Mouse (Mus musculus) forebrain, postnatal 0 days (tissue): Measurements from ENCODE around the gene F830045P16Rik. TPM values are rescaled to one million over a fixed set of nuclear protein-coding genes. Genes with fewer than 3 reads are reported as not detected.

ENCODE experiments used
- ATAC-seq: fragments of 200-750 bp; cut with Nextera tagmentation; 2 replicates; pipeline ENCODE4 v1.8.0; 2017; ENCODE audit warnings: mild to moderate bottlenecking, moderate library complexity
- DNase-seq: peaks from one replicate; pipeline ENCODE4 v3.0.0-alpha.2; 2015
- H3K27ac ChIP-seq: fragments of 300-500 bp; sonication (generic); 2 replicates; pipeline ENCODE4 v1.5.1; 2014; ENCODE audit warnings: low read depth, mild to moderate bottlenecking, antibody characterized with exemption, low read length, moderate library complexity, mixed read lengths
- H3K27me3 ChIP-seq: fragments of 300-500 bp; sonication (generic); 2 replicates; pipeline ENCODE4 v1.6.1; 2014; ENCODE audit warnings: mild to moderate bottlenecking, low read length, mixed read lengths; ENCODE audit not compliant: insufficient read depth
- H3K36me3 ChIP-seq: fragments of 300-500 bp; sonication (generic); 2 replicates; pipeline ENCODE4 v1.6.1; 2014; ENCODE audit warnings: mild to moderate bottlenecking, moderate library complexity; ENCODE audit not compliant: insufficient read depth
- H3K4me1 ChIP-seq: fragments of 300-500 bp; sonication (generic); 2 replicates; pipeline ENCODE4 v1.6.1; 2014; ENCODE audit warnings: antibody characterized with exemption; ENCODE audit not compliant: insufficient read depth
- H3K4me2 ChIP-seq: fragments of 300-500 bp; sonication (generic); 2 replicates; pipeline ENCODE4 v1.6.1; 2014; ENCODE audit warnings: low read depth, mild to moderate bottlenecking, moderate library complexity
- H3K4me3 ChIP-seq: fragments of 300-500 bp; sonication (generic); 2 replicates; pipeline ENCODE4 v1.5.1; 2014; ENCODE audit warnings: low read depth, low read length, mixed read lengths
- H3K9ac ChIP-seq: fragments of 300-500 bp; sonication (generic); 2 replicates; pipeline ENCODE4 v1.6.1; 2014; ENCODE audit warnings: mild to moderate bottlenecking
- H3K9me3 ChIP-seq: fragments of 300-500 bp; sonication (generic); 2 replicates; pipeline ENCODE4 v1.6.1; 2016; ENCODE audit warnings: low read length
- CTCF ChIP-seq: sonication (generic); IDR thresholded peaks from 2 replicates; pipeline ENCODE4 v1.5.1; 2016; ENCODE audit warnings: antibody characterized with exemption, control low read depth, low read depth
- WGBS: fragments of 180-500 bp; shearing (Covaris S2); extraction: QIAGEN DNeasy Blood & Tissue Kit; methylation state at CpG from one replicate; pipeline ENCODE4 v1.1.7; 2014; 5-methylcytosine and 5-hydroxymethylcytosine counted together
- polyA plus RNA-seq: library from polyadenylated mRNA; unstranded; fragments of >200 nt; fragmentation: Nextera tagmentation; extraction: Ambion mirVana; gene quantifications from 2 replicates; pipeline ENCODE4 v1.2.1, GENCODE M21; 2015
- total RNA-seq: library from RNA; depleted of rRNA; stranded (reverse); fragments of >200 nt; gene quantifications from 2 replicates; pipeline ENCODE4 v1.2.3, GENCODE M21; 2014

Gene F830045P16Rik
- total and polyA plus RNA-seq, 2 experiments from 2014 or later = not detected

- no peaks in the 10 kb centered on the region for H3K36me3 ChIP-seq
- H3K27ac ChIP-seq = peak overlapping the region; percentile 70
- no peak for TF ChIP-seq CTCF
- ATAC-seq (no peak), DNase-seq (no peak)
- H3K9ac ChIP-seq = peak overlapping the region; percentile 45; the same call in 1 of the 2 replicates
- 94% methylated on average over 4 of the region's 4 CpGs for WGBS
- no peaks in the 10 kb centered on the region for H3K9me3 ChIP-seq
- H3K4me1 ChIP-seq = peaks cover 17% of the 10 kb centered on the region
- peak overlapping the region; percentile 56 for H3K4me2 ChIP-seq
- no peaks in the 10 kb centered on the region for H3K27me3 ChIP-seq
- no peak overlapping the region for H3K4me3 ChIP-seq
These were observed 38.7 kb upstream of the F830045P16Rik start for GRCm38 (mm10) chr2:129575113-129575512.

- ATAC-seq = peak; percentile 88
- TF ChIP-seq CTCF = no peak
- Histone ChIP-seq H3K27ac (peak overlapping the region; percentile 70), H3K36me3 (no peaks in the 10 kb centered on the region), H3K9me3 (no peaks in the 10 kb centered on the region), H3K9ac (peak overlapping the region; percentile 45), H3K4me1 (peaks cover 17% of the 10 kb centered on the region), H3K4me3 (peak overlapping the region; percentile 26), H3K4me2 (peak overlapping the region; percentile 56), H3K27me3 (no peaks in the 10 kb centered on the region)
- WGBS = 3% methylated on average over 24 of the region's 24 CpGs
- peak; percentile 82 for DNase-seq
These were observed 38.1 kb upstream of the F830045P16Rik start for GRCm38 (mm10) chr2:129574395-129575046.

GRCm38 (mm10) chr2:129573701-129574273 lies 37.4 kb upstream of the F830045P16Rik start:
- no peaks in the 10 kb centered on the region for H3K9me3 ChIP-seq
- peak overlapping the region; percentile 70 for H3K27ac ChIP-seq
- WGBS = 8% methylated on average over 4 of the region's 4 CpGs
- peak overlapping the region; percentile 45 for H3K9ac ChIP-seq
- peaks cover 17% of the 10 kb centered on the region for H3K4me1 ChIP-seq
- ATAC-seq (no peak), DNase-seq (peak; percentile 51)
- H3K36me3 ChIP-seq = no peaks in the 10 kb centered on the region
- H3K4me3 ChIP-seq = peak overlapping the region; percentile 26; the same call in 1 of the 2 replicates
- TF ChIP-seq CTCF = no peak
- H3K27me3 ChIP-seq = no peaks in the 10 kb centered on the region
- H3K4me2 ChIP-seq = peak overlapping the region; percentile 56

- WGBS = 76% methylated on average over 5 of the region's 5 CpGs
- H3K36me3 ChIP-seq = no peaks in the 10 kb centered on the region
- TF ChIP-seq CTCF = no peak
- H3K27me3 ChIP-seq = no peaks in the 10 kb centered on the region
- DNase-seq (no peak), ATAC-seq (no peak)
- H3K4me3 ChIP-seq = no peak overlapping the region
- H3K4me2 ChIP-seq = no peak overlapping the region
- no peak overlapping the region for H3K27ac ChIP-seq
- no peak overlapping the region for H3K9ac ChIP-seq
- H3K9me3 ChIP-seq = no peaks in the 10 kb centered on the region
- H3K4me1 ChIP-seq = peaks cover 22% of the 10 kb centered on the region
These were observed 33.2 kb upstream of the F830045P16Rik start for GRCm38 (mm10) chr2:129569556-129569955.

GRCm38 (mm10) chr2:129569120-129569519 lies 32.7 kb upstream of the F830045P16Rik start:
- H3K36me3 ChIP-seq = no peaks in the 10 kb centered on the region
- no peak for TF ChIP-seq CTCF
- H3K9me3 ChIP-seq = no peaks in the 10 kb centered on the region
- no peak overlapping the region for H3K4me3 ChIP-seq
- no peak overlapping the region for H3K4me2 ChIP-seq
- H3K27ac ChIP-seq = no peak overlapping the region
- no peaks in the 10 kb centered on the region for H3K27me3 ChIP-seq
- no peak for ATAC-seq
- no peak for DNase-seq
- peaks cover 21% of the 10 kb centered on the region for H3K4me1 ChIP-seq
- WGBS = 84% methylated on average over 7 of the region's 7 CpGs
- no peak overlapping the region for H3K9ac ChIP-seq

- TF ChIP-seq CTCF = no peak
- no peaks in the 10 kb centered on the region for H3K36me3 ChIP-seq
- H3K4me3 ChIP-seq = no peak overlapping the region
- WGBS = 53% methylated on average over 5 of the region's 5 CpGs
- H3K9ac ChIP-seq = no peak overlapping the region
- H3K9me3 ChIP-seq = no peaks in the 10 kb centered on the region
- H3K4me2 ChIP-seq = no peak overlapping the region
- DNase-seq (peak; percentile 66), ATAC-seq (peak; percentile 88)
- peaks cover 19% of the 10 kb centered on the region for H3K4me1 ChIP-seq
- peak overlapping the region; percentile 72 for H3K27ac ChIP-seq
- H3K27me3 ChIP-seq = no peaks in the 10 kb centered on the region
These were observed 27.7 kb upstream of the F830045P16Rik start for GRCm38 (mm10) chr2:129563944-129564709.

GRCm38 (mm10) chr2:129561796-129562195 lies 25.4 kb upstream of the F830045P16Rik start:
- 38% methylated on average over 3 of the region's 3 CpGs for WGBS
- no peak for ATAC-seq
- DNase-seq = peak; percentile 33
- Histone ChIP-seq H3K27ac (no peak overlapping the region), H3K27me3 (no peaks in the 10 kb centered on the region), H3K4me1 (peaks cover 19% of the 10 kb centered on the region), H3K4me2 (no peak overlapping the region), H3K36me3 (no peaks in the 10 kb centered on the region), H3K4me3 (no peak overlapping the region), H3K9ac (no peak overlapping the region), H3K9me3 (no peaks in the 10 kb centered on the region)
- no peak for TF ChIP-seq CTCF
